Mouse (Mus musculus) yolk sac, embryonic 10.5 days (tissue): ENCODE results near the gene Opalin.
A peak's percentile ranks its signal among the peaks of the same experiment; 100 is the strongest.

ENCODE experiments used
- DNase-seq: peaks from one replicate; pipeline ENCODE4 v3.0.0-alpha.2; 2017; ENCODE audit warnings: low spot score

The Opalin gene

DNA sequence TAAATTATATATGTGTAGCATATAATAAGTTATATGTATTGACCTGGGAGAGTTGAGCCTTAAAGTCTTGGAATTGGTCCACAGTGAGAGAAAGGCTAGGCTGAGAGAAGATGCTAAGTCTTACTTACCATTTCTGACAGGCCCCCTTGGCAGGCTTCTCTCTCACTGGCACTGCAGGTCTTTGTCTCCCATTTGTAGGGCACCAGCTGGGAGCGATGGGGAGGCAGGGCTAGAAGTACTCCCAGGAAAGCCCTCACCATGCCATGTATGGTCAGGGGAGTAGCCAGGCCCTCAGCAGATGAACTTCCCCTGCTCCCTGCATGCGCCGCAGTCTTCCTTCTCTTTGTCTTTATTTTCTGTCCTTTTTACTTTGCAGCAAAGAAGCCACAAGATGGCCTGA, at the start of gene Opalin:
Gene Opalin (minus strand): TSS at position 208 of the 400 bp plus-strand sequence.
- no peak for DNase-seq

- DNase-seq = no peak
Observed at GRCm38 (mm10) chr19:41123009-41123408, 46.1 kb upstream of the Opalin start.

DNA sequence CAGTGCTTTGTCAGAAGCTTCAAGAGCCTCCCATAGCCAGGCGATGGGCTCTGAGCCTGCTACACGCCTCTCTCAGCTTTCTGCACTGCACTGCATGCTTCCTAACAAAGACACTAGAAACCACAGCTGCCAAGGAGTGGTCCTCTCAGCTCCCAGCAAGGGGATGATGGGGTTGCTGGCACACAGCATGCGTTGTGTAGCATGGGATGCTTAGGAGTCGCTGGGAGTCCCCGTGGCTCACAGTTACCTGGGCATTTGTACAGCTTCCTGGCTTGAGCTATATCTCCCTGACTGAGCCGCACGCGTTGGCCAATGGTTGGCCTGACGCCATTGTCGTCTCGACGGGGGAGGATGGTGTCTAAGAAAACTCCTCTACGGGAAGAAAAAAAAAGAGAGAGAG, 43.0 kb upstream of the Opalin start:
- DNase-seq = no peak

GRCm38 (mm10) chr19:41118346-41118745, 41.4 kb upstream of the Opalin start:
- DNase-seq = no peak

DNA sequence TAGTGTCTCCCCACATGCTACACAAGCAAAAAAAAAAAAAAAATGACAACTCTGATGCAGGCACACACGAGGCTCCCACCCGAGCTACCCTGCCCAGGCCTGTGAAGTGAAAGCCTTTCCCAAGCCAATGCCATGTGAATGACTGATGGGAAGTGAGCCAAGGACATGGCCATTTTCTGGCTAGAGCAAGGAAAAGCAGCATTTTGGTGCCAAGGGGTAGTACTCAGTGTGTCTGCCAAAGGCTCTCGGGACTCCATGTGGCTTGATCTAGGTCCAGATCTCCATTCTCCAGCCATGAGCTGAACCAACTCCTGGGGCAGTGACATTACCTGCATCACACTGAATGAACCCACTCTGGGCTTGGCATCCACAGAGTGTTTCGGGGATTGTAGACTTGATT, 40.4 kb upstream of the Opalin start:
- no peak for DNase-seq

DNA sequence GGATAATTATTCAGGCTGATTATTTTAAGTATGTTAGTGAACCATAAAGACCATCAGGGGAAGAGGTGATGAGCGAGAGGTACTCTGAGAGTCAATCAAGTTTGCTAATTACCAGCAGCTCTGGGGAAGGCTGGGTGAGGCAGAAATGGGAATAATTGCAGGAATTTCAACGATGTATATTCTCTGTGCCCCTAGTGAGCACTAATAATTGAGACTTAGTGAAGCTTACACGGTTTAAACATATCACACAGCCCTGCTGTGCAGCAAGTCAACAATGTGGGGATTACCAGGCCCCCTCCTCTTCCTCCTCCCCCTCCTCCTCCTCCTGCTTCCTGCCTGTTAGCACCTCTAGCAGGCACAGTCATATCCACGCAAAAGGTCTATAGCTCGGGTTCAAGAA, 37.7 kb upstream of the Opalin start:
- DNase-seq = no peak

- no peak for DNase-seq
Observed at GRCm38 (mm10) chr19:41113911-41114531, 37.1 kb upstream of the Opalin start.

DNA sequence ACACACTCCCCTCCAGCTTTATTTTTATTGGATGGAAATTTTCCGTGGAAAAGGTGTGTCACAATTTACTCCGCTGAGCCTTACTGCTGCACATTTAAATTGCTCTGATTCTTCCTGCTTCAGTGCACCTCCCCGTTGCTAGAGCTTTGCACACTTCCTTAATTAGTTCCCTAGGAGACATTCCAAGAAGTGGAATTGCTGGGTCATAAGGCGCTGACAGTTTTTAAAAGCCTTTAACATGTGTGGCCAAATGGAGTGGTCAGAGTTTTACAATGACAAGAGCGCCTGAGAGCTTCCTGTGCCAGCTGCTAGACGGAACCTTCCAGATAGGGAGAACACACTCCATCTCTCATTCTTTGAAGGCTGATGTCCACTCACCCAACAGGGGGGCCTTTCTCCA, 35.7 kb upstream of the Opalin start:
- DNase-seq = no peak

GRCm38 (mm10) chr19:41109991-41110390, 33.1 kb upstream of the Opalin start:
- DNase-seq = no peak

- no peak for DNase-seq
Observed at GRCm38 (mm10) chr19:41109496-41109895, 32.6 kb upstream of the Opalin start.

DNA sequence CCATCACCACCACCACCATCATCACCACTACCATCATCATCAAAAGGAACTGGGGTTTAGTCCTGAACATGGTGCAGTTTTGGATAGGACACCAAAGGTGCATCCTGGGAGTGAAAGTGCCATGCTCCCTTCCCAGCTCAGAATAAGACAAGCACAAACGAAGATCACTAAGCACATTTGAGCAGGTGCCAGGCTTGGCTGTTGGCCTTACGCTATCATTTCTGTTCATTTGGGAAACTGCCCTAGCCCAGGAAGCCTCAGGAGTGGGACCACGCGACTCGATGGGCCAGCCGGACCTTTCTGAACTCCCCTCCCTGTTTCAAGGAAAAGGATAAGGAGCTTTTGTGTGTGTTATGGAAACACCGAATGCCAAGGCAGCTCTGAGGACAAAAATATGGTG, 31.8 kb upstream of the Opalin start:
- no peak for DNase-seq

- no peak for DNase-seq
Observed at GRCm38 (mm10) chr19:41107530-41107929, 30.6 kb upstream of the Opalin start.

DNA sequence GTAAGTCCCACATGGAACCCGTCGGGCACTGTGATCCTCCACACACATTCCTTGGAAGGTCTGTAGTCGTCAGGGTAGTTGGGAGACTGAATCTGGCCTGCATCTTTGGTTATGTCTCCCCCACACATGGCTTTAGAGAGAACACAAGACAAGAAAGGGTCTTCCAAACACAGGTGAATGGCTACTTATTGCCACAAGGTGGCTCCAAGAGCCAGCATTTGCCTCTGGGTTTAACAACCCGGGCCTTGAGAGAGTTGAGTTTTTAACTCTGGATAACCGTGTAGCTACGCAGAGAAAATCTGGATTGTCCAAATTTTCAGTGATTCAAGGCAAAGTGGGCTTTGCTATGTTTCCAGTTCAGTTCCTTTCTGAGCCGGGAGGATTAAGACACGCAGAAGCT, 28.0 kb upstream of the Opalin start:
- no peak for DNase-seq

DNA sequence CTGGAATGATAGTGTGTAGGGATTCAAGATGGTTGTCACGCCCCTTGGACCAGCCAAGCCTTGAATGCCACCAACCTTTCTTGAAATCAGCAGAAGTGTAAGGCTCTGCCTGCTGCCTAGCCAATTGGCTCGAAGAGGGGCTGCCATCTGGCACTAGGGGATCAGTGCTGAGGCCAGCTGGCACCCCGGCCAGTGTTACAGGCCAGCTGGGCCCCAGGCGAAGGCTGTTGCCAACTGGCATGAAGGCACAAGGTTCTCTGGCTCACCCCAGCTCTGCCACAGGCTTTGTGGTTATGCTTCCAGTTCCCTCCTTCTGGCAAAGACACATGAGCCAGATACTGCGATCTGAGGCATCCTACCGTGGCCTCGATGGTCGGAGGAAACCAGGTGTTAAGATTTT, 24.5 kb upstream of the Opalin start:
- DNase-seq = no peak

DNA sequence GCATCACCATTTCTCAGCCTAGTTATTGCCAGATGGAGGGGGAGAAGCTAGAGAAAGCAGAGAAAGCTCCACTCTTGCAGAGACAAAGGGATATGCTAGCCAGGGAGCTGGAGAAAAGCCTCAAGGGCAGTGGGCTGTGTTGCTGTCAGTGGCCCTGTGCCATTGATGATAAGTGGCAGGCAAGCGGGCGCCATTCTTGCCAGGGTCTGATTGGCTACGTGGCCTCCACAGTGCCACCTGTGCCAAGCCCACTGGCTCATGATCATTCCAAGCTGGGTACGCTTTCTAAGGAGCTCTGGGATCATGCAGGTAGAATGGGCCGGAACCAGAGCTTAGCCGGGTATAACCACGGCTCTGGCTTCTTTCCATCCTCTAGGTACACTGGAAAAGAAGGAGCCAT, 23.9 kb upstream of the Opalin start:
- DNase-seq = no peak

GRCm38 (mm10) chr19:41097038-41097437, 20.1 kb upstream of the Opalin start:
- DNase-seq = no peak

DNA sequence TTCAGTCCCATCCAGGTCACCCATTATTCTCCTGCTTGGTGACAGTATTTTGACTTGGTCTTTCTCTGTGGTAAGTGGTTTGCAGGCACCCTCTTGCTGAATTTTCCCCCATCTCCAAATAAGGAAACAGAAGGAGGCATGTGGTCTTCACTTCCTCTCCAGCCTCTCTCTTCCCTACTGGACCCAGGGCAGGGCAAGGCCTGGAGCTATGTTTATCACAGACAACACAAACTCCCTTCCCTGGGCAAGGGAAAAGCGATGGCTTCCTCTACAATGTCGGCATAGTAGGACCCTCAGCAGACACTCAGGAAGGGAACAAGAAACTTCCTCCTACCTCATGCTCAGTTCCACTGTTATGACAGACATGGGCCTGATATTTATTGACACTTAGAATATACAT, 15.0 kb upstream of the Opalin start:
- no peak for DNase-seq

- peak; percentile 32 for DNase-seq
Observed at GRCm38 (mm10) chr19:41089833-41090232, 12.9 kb upstream of the Opalin start.

GRCm38 (mm10) chr19:41088491-41088890, 11.6 kb upstream of the Opalin start:
- no peak for DNase-seq

DNA sequence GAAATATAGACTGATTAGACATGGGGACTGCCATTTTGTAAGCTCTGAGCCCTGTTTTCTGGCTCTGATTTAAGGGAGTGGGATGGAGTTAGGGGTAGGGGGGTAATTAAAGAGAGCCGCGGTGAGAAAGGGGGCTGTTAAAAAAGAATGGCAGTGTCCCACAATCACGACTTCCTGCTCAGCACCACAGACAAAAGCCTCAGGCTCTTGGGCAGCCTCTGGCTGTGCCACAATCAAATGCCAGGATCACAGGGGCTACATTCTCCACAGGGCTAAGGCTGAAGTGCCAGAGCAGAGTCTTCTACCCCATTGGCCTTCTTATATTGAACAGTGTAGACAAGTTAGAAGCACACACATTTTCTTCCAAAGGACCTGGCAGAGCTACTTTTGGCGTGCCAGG, 11.0 kb upstream of the Opalin start:
- DNase-seq = no peak

GRCm38 (mm10) chr19:41086700-41087099, 9.8 kb upstream of the Opalin start:
- peak; percentile 44 for DNase-seq

- DNase-seq = no peak
Observed at GRCm38 (mm10) chr19:41086289-41086688, 9.4 kb upstream of the Opalin start.

DNA sequence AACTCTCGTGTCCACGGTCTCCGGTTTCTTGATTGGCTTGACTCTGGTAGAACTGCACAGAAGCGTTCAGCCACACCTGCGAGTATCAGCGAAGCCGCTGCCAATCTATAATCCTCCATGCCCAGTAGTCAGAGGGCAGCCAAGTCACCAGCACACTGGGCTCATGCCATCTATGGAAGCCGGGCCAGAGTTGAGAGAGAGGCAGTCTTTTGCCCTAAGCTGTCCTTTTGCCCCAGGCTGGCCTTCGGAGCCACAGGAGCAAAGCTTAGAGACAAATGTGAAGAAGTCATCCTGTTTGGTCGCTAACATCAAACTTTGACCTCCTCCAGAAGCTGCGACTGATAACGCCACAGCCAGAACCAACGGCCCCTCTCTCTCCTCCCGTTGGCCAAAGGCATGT, 6.7 kb upstream of the Opalin start:
- DNase-seq = no peak

GRCm38 (mm10) chr19:41081589-41081988, 4.7 kb upstream of the Opalin start:
- no peak for DNase-seq
